Mouse (Mus musculus) myocyte (in vitro differentiated cells): ENCODE measurements around the gene Tmub1. TPM values are rescaled to one million over a fixed set of nuclear protein-coding genes. Genes with fewer than 3 reads are reported as not detected.
A peak's percentile ranks its signal among the peaks of the same experiment; 100 is the strongest.

ENCODE experiments used
- H3K27me3 ChIP-seq: one replicate; pipeline ENCODE4 v1.6.1; 2011; ENCODE audit not compliant: control insufficient read depth, insufficient read depth, insufficient read length
- H3K36me3 ChIP-seq: one replicate; pipeline ENCODE4 v1.6.1; 2011; ENCODE audit not compliant: control insufficient read depth, insufficient read depth
- H3K4me2 ChIP-seq: one replicate; pipeline ENCODE4 v1.6.1; 2011; ENCODE audit warnings: low read depth, control low read depth
- H3K4me3 ChIP-seq: one replicate; pipeline ENCODE4 v1.5.1; 2011; ENCODE audit warnings: mild to moderate bottlenecking, control low read depth, moderate library complexity
- H3K79me2 ChIP-seq: one replicate; pipeline ENCODE4 v1.6.1; 2011; ENCODE audit not compliant: control insufficient read depth, insufficient read depth
- H3ac ChIP-seq: one replicate; pipeline ENCODE4 v1.6.1; 2011; ENCODE audit not compliant: control insufficient read depth, insufficient read length
- CEBPB ChIP-seq: IDR thresholded peaks from 2 replicates; pipeline ENCODE4 v1.6.1; 2011; ENCODE audit warnings: mild to moderate bottlenecking, moderate library complexity; ENCODE audit not compliant: poor library complexity, insufficient read depth, severe bottlenecking
- E2F4 ChIP-seq: IDR thresholded peaks from one replicate; pipeline ENCODE4 v1.6.1; 2011; ENCODE audit warnings: mild to moderate bottlenecking, control low read depth, moderate library complexity; ENCODE audit not compliant: insufficient read depth
- MAX ChIP-seq: IDR thresholded peaks from one replicate; pipeline ENCODE4 v1.6.1; 2011; ENCODE audit warnings: low read depth, mild to moderate bottlenecking, control low read depth
- MYOD1 ChIP-seq, 3 experiments: IDR thresholded peaks; one replicate each; pipeline ENCODE4 v1.6.1; 2011; ENCODE audit warnings: control low read depth in 2 of 3, low read depth in 2 of 3, mild to moderate bottlenecking in 2 of 3, moderate library complexity in 1 of 3; ENCODE audit not compliant: insufficient read length in 2 of 3, control insufficient read depth in 1 of 3
- MYOG ChIP-seq, 3 experiments: IDR thresholded peaks; one replicate each; pipeline ENCODE4 v1.6.1; 2011; ENCODE audit warnings: control low read depth in 2 of 3, low read depth in 2 of 3, mild to moderate bottlenecking in 2 of 3; ENCODE audit not compliant: insufficient read length in 2 of 3, control insufficient read depth in 1 of 3, insufficient read depth in 1 of 3
- POLR2A ChIP-seq: IDR thresholded peaks from one replicate; pipeline ENCODE4 v1.6.1; 2011; ENCODE audit warnings: low read depth, mild to moderate bottlenecking, control low read depth, moderate library complexity; ENCODE audit not compliant: insufficient read length
- POLR2AphosphoS2 ChIP-seq: IDR thresholded peaks from one replicate; pipeline ENCODE4 v1.6.1; 2011; ENCODE audit warnings: low read depth, control low read depth; ENCODE audit not compliant: insufficient read length
- REST ChIP-seq: IDR thresholded peaks from one replicate; pipeline ENCODE4 v1.6.1; 2011; ENCODE audit warnings: mild to moderate bottlenecking, control low read depth, moderate library complexity; ENCODE audit not compliant: insufficient read depth, insufficient read length
- SRF ChIP-seq: IDR thresholded peaks from one replicate; pipeline ENCODE4 v1.6.1; 2011; ENCODE audit warnings: low read depth; ENCODE audit not compliant: control insufficient read depth, insufficient read length
- TCF12 ChIP-seq: IDR thresholded peaks from one replicate; pipeline ENCODE4 v1.6.1; 2011; ENCODE audit warnings: mild to moderate bottlenecking, control low read depth; ENCODE audit not compliant: poor library complexity, insufficient read depth, severe bottlenecking
- TCF3 ChIP-seq: IDR thresholded peaks from one replicate; pipeline ENCODE4 v1.6.1; 2011; ENCODE audit warnings: low read depth, control low read depth; ENCODE audit not compliant: insufficient read length
- USF1 ChIP-seq: IDR thresholded peaks from one replicate; pipeline ENCODE4 v1.6.1; 2011; ENCODE audit warnings: low read depth, mild to moderate bottlenecking, control low read depth, moderate library complexity
- polyA plus RNA-seq: library from polyadenylated mRNA; unstranded; fragments of >200 nt; fragmentation: generic; extraction: Trizol; gene quantifications from one replicate; pipeline ENCODE4 v1.2.1, GENCODE M21; 2012; ENCODE audit warnings: missing spikeins

Tmub1 gene
- polyA plus RNA-seq, 1 experiment, result 14.2 TPM

DNA sequence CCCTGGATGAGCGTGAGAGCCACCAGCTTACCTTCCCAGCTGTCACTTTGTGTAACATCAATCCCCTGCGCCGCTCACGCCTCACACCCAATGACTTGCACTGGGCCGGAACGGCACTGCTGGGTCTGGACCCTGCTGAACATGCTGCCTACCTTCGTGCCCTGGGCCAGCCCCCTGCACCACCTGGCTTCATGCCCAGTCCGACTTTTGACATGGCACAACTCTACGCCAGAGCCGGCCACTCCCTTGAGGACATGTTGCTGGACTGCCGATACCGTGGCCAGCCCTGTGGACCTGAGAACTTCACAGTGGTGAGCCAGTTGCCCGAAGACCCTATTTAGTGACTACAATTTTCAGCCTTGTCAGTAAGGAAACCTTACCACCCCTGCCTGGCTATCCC, 33.7 kb downstream of the Tmub1 start:
- TF ChIP-seq MYOG (IDR thresholded peaks at IDR 0.05; ENCODE audit: control insufficient read depth in 1 of 3, insufficient read depth in 1 of 3, insufficient read length in 2 of 3, low read depth in 2 of 3) (no peak), TCF12 (no peak), TCF3 (no peak), USF1 (no peak), REST (no peak), MAX (no peak), SRF (no peak), MYOD1 (IDR thresholded peaks at IDR 0.05; ENCODE audit: control insufficient read depth in 1 of 3, insufficient read length in 2 of 3, low read depth in 2 of 3) (no peak), POLR2A (no peak), POLR2AphosphoS2 (no peak), CEBPB (no peak), E2F4 (no peak)
- Histone ChIP-seq H3K79me2 (no peaks in the 10 kb centered on the region), H3K4me2 (no peak overlapping the region), H3K27me3 (no peaks in the 10 kb centered on the region), H3ac (no peak overlapping the region), H3K4me3 (no peak overlapping the region), H3K36me3 (no peaks in the 10 kb centered on the region)

DNA sequence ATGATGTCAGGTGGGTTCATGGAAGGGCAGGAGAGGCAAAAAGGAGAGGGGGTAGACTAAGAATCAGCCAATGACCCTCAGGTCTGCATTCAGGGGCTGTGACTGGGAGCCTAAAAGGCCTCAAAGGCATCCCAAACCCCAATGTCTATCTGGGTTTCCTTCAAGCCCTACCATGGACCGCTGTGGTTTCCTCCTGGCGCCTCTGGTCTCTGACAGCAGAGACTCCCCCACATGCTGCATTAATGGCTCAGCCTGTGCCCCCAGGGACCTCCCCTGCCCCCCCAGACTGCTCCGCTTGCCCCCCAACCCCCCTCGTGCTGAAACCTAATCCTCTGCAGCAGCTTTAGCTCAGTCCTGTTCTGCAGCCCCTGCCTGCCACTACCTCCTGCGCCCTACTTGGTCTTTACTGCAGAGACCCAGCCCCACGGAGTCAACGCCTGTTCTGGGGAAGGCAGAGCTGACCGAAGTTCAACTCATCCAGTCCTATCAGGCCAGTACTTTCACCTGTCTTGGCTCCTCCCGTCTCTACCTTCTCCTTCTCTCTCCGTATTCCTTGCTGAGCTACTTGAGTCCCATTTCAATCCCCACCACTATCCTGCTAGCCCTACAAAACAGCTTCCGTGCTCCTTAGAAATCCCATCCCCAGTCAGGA, 34.5 kb downstream of the Tmub1 start, which contains the start of gene Asic3:
Asic3 (plus strand) TSS at position 351 of the 652 bp plus-strand sequence.
- H3K36me3 ChIP-seq, result no peaks in the 10 kb centered on the region
- H3K4me2 ChIP-seq, result no peak within 1 kb of the TSS
- no peak within 1 kb of the TSS for H3ac ChIP-seq
- no peak within 1 kb of the TSS for H3K4me3 ChIP-seq
- no peaks in the 10 kb centered on the region for H3K79me2 ChIP-seq
- H3K27me3 ChIP-seq, result no peaks in the 10 kb centered on the region
- TF ChIP-seq POLR2A (no peak), SRF (no peak), MYOD1 (IDR thresholded peaks at IDR 0.05; ENCODE audit: control insufficient read depth in 1 of 3, insufficient read length in 2 of 3, low read depth in 2 of 3) (no peak), MYOG (IDR thresholded peaks at IDR 0.05; ENCODE audit: control insufficient read depth in 1 of 3, insufficient read depth in 1 of 3, insufficient read length in 2 of 3, low read depth in 2 of 3) (no peak), E2F4 (no peak), POLR2AphosphoS2 (no peak), REST (no peak), TCF3 (no peak), USF1 (no peak), TCF12 (no peak)

DNA sequence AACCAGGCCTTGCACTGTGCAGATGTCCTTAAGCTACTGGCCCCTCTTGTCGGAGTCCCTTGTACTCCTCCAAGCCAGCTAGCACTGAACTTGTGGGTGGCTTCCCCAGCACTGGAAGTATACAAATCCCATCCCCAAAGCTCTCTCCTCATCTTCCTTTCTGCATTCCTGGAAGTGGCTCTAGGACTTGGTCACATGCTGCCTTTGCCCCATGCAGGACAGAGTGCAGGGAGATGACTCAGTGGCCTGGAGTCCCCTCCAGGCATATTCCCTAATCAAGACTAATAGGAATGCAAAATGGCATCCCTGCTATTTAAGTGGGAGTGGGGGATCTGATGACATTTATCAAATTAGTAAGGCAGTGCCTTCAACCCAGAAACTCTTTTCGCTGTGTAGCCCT, 35.6 kb downstream of the Tmub1 start:
- no peak overlapping the region for H3ac ChIP-seq
- H3K27me3 ChIP-seq, result no peaks in the 10 kb centered on the region
- TF ChIP-seq USF1 (peak; percentile 72), MYOG (IDR thresholded peaks at IDR 0.05; ENCODE audit: control insufficient read depth in 1 of 3, insufficient read depth in 1 of 3, insufficient read length in 2 of 3, low read depth in 2 of 3) (no peak), MYOD1 (IDR thresholded peaks at IDR 0.05; ENCODE audit: control insufficient read depth in 1 of 3, insufficient read length in 2 of 3, low read depth in 2 of 3) (no peak), POLR2A (no peak), POLR2AphosphoS2 (no peak)
- no peaks in the 10 kb centered on the region for H3K36me3 ChIP-seq
- no peaks in the 10 kb centered on the region for H3K79me2 ChIP-seq
- H3K4me2 ChIP-seq, result no peak overlapping the region
- H3K4me3 ChIP-seq, result no peak overlapping the region

DNA sequence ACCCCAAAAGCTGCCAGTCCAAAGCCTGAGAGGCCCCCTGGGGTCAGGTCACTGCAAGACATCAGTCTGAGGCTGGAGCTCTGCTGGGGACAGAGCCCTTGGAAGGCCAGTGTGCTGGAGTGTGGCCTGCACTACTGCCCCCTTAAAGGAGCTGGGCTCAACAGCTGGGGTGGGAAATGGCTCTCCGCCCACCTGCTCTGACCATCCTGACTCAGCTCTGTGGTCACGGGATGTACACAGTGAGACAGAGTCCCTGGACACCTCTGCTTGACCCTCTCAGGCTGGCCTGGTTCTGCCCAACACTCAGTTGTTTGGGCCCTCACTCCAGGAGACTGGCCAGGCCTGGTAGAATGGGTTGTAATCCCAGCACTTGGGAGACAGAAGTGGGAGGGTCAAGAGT, 38.2 kb downstream of the Tmub1 start:
- no peak overlapping the region for H3ac ChIP-seq
- no peak overlapping the region for H3K4me3 ChIP-seq
- no peak for TF ChIP-seq E2F4
- peak in 2 of 3 experiments; percentile 93 to 97 for TF ChIP-seq MYOG (IDR thresholded peaks at IDR 0.05; ENCODE audit: control insufficient read depth in 1 of 3, insufficient read depth in 1 of 3, insufficient read length in 2 of 3, low read depth in 2 of 3)
- peak; percentile 16 for TF ChIP-seq TCF12
- peak; percentile 33 for TF ChIP-seq POLR2AphosphoS2
- no peak for TF ChIP-seq SRF
- TF ChIP-seq USF1, result peak; percentile 37
- no peak for TF ChIP-seq POLR2A
- TF ChIP-seq MYOD1 (IDR thresholded peaks at IDR 0.05; ENCODE audit: control insufficient read depth in 1 of 3, insufficient read length in 2 of 3, low read depth in 2 of 3), result peak in 2 of 3 experiments; percentile 96 to 98
- no peaks in the 10 kb centered on the region for H3K36me3 ChIP-seq
- peak overlapping the region; percentile 2 for H3K4me2 ChIP-seq
- H3K79me2 ChIP-seq, result no peaks in the 10 kb centered on the region
- no peaks in the 10 kb centered on the region for H3K27me3 ChIP-seq

DNA sequence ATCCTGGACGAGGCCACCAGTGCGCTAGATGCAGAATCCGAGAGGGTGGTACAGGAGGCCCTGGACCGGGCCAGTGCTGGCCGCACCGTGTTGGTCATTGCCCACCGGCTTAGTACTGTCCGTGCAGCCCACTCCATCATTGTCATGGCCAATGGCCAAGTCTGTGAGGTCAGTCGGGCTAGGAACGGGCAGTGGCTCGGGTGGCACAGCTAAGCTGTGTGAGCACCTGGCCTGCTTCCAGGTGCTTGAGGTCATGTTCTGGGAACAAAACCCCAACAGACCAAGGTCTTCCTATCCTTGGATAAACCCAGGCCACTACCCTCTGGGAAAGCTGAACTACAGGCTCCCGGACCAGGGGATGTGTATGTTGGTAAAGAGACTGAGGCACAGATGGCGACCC, 39.0 kb downstream of the Tmub1 start:
- H3K4me3 ChIP-seq, result no peak overlapping the region
- TF ChIP-seq TCF3 (no peak), MYOD1 (IDR thresholded peaks at IDR 0.05; ENCODE audit: control insufficient read depth in 1 of 3, insufficient read length in 2 of 3, low read depth in 2 of 3) (no peak), POLR2A (no peak), TCF12 (no peak), REST (no peak), MYOG (IDR thresholded peaks at IDR 0.05; ENCODE audit: control insufficient read depth in 1 of 3, insufficient read depth in 1 of 3, insufficient read length in 2 of 3, low read depth in 2 of 3) (no peak), MAX (no peak), SRF (no peak), POLR2AphosphoS2 (no peak), USF1 (no peak), E2F4 (no peak), CEBPB (no peak)
- H3K79me2 ChIP-seq, result no peaks in the 10 kb centered on the region
- no peaks in the 10 kb centered on the region for H3K27me3 ChIP-seq
- H3ac ChIP-seq, result no peak overlapping the region
- no peak overlapping the region for H3K4me2 ChIP-seq
- H3K36me3 ChIP-seq, result no peaks in the 10 kb centered on the region
